Mouse (Mus musculus) forebrain, embryonic 11.5 days (tissue): ENCODE measurements around the gene Colgalt2. TPM values are rescaled to one million over a fixed set of nuclear protein-coding genes. Genes with fewer than 3 reads are reported as not detected.
"Not testable (repeated sequence)": the region's sequence is repeated elsewhere in the genome, so short reads cannot be mapped to it uniquely, and the experiment has no call there.

Source experiments
- ATAC-seq: fragments of 200-750 bp; cut with Nextera tagmentation; replicated peaks from 2 replicates; pipeline ENCODE4 v1.8.0; 2017; ENCODE audit warnings: moderate TSS enrichment; ENCODE audit not compliant: low FRiP score
- DNase-seq: peaks from one replicate; pipeline ENCODE4 v3.0.0-alpha.2; 2017; ENCODE audit warnings: low spot score
- H3K27ac ChIP-seq: fragments of 300-500 bp; sonication (generic); 2 replicates; pipeline ENCODE4 v1.5.1; 2014; ENCODE audit warnings: low read depth, low read length
- H3K27me3 ChIP-seq: fragments of 300-500 bp; sonication (generic); 2 replicates; pipeline ENCODE4 v1.6.1; 2014; ENCODE audit warnings: mild to moderate bottlenecking, low read length, mixed read lengths; ENCODE audit not compliant: control insufficient read depth, insufficient read depth
- H3K36me3 ChIP-seq: fragments of 300-500 bp; sonication (generic); 2 replicates; pipeline ENCODE4 v1.6.1; 2014; ENCODE audit warnings: mild to moderate bottlenecking, low read length, moderate library complexity, mixed read lengths; ENCODE audit not compliant: control insufficient read depth, insufficient read depth
- H3K4me1 ChIP-seq: fragments of 300-500 bp; sonication (generic); replicated peaks from 2 replicates; pipeline ENCODE4 v1.6.1; 2014; ENCODE audit warnings: low read length, mixed read lengths; ENCODE audit not compliant: control insufficient read depth, insufficient read depth
- H3K4me2 ChIP-seq: fragments of 300-500 bp; sonication (generic); 2 replicates; pipeline ENCODE4 v1.6.1; 2014; ENCODE audit warnings: low read depth, mild to moderate bottlenecking, low read length, moderate library complexity, mixed read lengths; ENCODE audit not compliant: severe bottlenecking
- H3K4me3 ChIP-seq: fragments of 300-500 bp; sonication (generic); 2 replicates; pipeline ENCODE4 v1.5.1; 2014; ENCODE audit warnings: low read depth, low read length
- H3K9ac ChIP-seq: fragments of 300-500 bp; sonication (generic); 2 replicates; pipeline ENCODE4 v1.6.1; 2014; ENCODE audit warnings: low read length
- H3K9me3 ChIP-seq: fragments of 300-500 bp; sonication (generic); 2 replicates; pipeline ENCODE4 v1.6.1; 2016; ENCODE audit warnings: low read length, mixed read lengths; ENCODE audit not compliant: control insufficient read depth
- WGBS: fragments of 180-500 bp; shearing (Covaris S2); extraction: QIAGEN DNeasy Blood & Tissue Kit; methylation state at CpG from one replicate; pipeline ENCODE4 v1.1.7; 2014; 5-methylcytosine and 5-hydroxymethylcytosine counted together
- polyA plus RNA-seq: library from polyadenylated mRNA; unstranded; fragments of >200 nt; fragmentation: Nextera tagmentation; extraction: Ambion mirVana; gene quantifications from 2 replicates; pipeline ENCODE4 v1.2.1, GENCODE M21; 2014

The Colgalt2 gene
- polyA plus RNA-seq, 1 experiment from 2014 or later, result 2.2 TPM

GRCm38 (mm10) chr1:152434166-152434565 is 34.5 kb downstream of the Colgalt2 start:
- no peak overlapping the region for H3K9ac ChIP-seq
- H3K4me2 ChIP-seq, result no peak overlapping the region
- ATAC-seq, result no peak
- no peak for DNase-seq
- no peaks in the 10 kb centered on the region for H3K36me3 ChIP-seq
- no peak overlapping the region for H3K4me3 ChIP-seq
- H3K9me3 ChIP-seq, result no peaks in the 10 kb centered on the region
- H3K27me3 ChIP-seq, result no peaks in the 10 kb centered on the region
- H3K4me1 ChIP-seq, result no peaks in the 10 kb centered on the region
- no peak overlapping the region for H3K27ac ChIP-seq
- 86% methylated on average over 4 of the region's 4 CpGs for WGBS

GRCm38 (mm10) chr1:152437518-152437917 is 37.9 kb downstream of the Colgalt2 start:
- not testable (repeated sequence) for ATAC-seq, H3K27me3 ChIP-seq, H3K4me1 ChIP-seq, H3K9ac ChIP-seq, H3K9me3 ChIP-seq, H3K4me2 ChIP-seq, H3K27ac ChIP-seq, H3K4me3 ChIP-seq, H3K36me3 ChIP-seq, DNase-seq
- 86% methylated on average over 16 of the region's 17 CpGs for WGBS

- no peak for ATAC-seq
- Histone ChIP-seq H3K36me3 (no peaks in the 10 kb centered on the region), H3K4me2 (no peak overlapping the region), H3K27me3 (no peaks in the 10 kb centered on the region), H3K27ac (no peak overlapping the region), H3K9me3 (no peaks in the 10 kb centered on the region), H3K4me1 (no peaks in the 10 kb centered on the region), H3K9ac (no peak overlapping the region), H3K4me3 (no peak overlapping the region)
- WGBS, result 82% methylated on average over 4 of the region's 4 CpGs
- no peak for DNase-seq
Measured at GRCm38 (mm10) chr1:152439408-152439807, 39.8 kb downstream of the Colgalt2 start.

GRCm38 (mm10) chr1:152439874-152440273 is 40.2 kb downstream of the Colgalt2 start:
- WGBS, result 89% methylated on average over 10 of the region's 10 CpGs
- DNase-seq, result no peak

GRCm38 (mm10) chr1:152444630-152445029 is 45.0 kb downstream of the Colgalt2 start:
- no peak overlapping the region for H3K4me2 ChIP-seq
- no peak overlapping the region for H3K4me3 ChIP-seq
- ATAC-seq, result no peak
- no peaks in the 10 kb centered on the region for H3K36me3 ChIP-seq
- no peak overlapping the region for H3K9ac ChIP-seq
- no peaks in the 10 kb centered on the region for H3K9me3 ChIP-seq
- no peaks in the 10 kb centered on the region for H3K4me1 ChIP-seq
- DNase-seq, result no peak
- no peak overlapping the region for H3K27ac ChIP-seq
- no peaks in the 10 kb centered on the region for H3K27me3 ChIP-seq
- 85% methylated on average over 7 of the region's 7 CpGs for WGBS

More at GRCm38 (mm10) chr1:152439874-152440273, 40.2 kb downstream of the Colgalt2 start:
- no peak for ATAC-seq
- H3K4me2 ChIP-seq, result no peak overlapping the region
- H3K27ac ChIP-seq, result no peak overlapping the region
- H3K36me3 ChIP-seq, result no peaks in the 10 kb centered on the region
- no peaks in the 10 kb centered on the region for H3K27me3 ChIP-seq
- H3K9ac ChIP-seq, result no peak overlapping the region
- H3K4me1 ChIP-seq, result no peaks in the 10 kb centered on the region
- no peaks in the 10 kb centered on the region for H3K9me3 ChIP-seq
- H3K4me3 ChIP-seq, result no peak overlapping the region

GRCm38 (mm10) chr1:152445925-152446324 is 46.3 kb downstream of the Colgalt2 start:
- Histone ChIP-seq H3K9me3 (no peaks in the 10 kb centered on the region), H3K4me3 (no peak overlapping the region), H3K4me1 (no peaks in the 10 kb centered on the region), H3K27me3 (no peaks in the 10 kb centered on the region), H3K27ac (no peak overlapping the region), H3K4me2 (no peak overlapping the region), H3K9ac (no peak overlapping the region), H3K36me3 (no peaks in the 10 kb centered on the region)
- no peak for DNase-seq
- WGBS, result 88% methylated on average over 6 of the region's 6 CpGs
- no peak for ATAC-seq

GRCm38 (mm10) chr1:152454536-152454935 is 54.9 kb downstream of the Colgalt2 start:
- Histone ChIP-seq H3K36me3 (no peaks in the 10 kb centered on the region), H3K9ac (no peak overlapping the region), H3K27me3 (no peaks in the 10 kb centered on the region), H3K27ac (no peak overlapping the region), H3K4me3 (no peak overlapping the region), H3K4me1 (no peaks in the 10 kb centered on the region), H3K4me2 (no peak overlapping the region), H3K9me3 (no peaks in the 10 kb centered on the region)
- WGBS, result 84% methylated on average over 5 of the region's 5 CpGs
- ATAC-seq (no peak), DNase-seq (no peak)

- Histone ChIP-seq H3K27me3 (no peaks in the 10 kb centered on the region), H3K27ac (no peak overlapping the region), H3K4me2 (no peak overlapping the region), H3K9me3 (no peaks in the 10 kb centered on the region), H3K36me3 (no peaks in the 10 kb centered on the region), H3K9ac (no peak overlapping the region), H3K4me1 (no peaks in the 10 kb centered on the region), H3K4me3 (no peak overlapping the region)
- no peak for ATAC-seq
- WGBS, result 67% methylated on average over 10 of the region's 10 CpGs
- no peak for DNase-seq
Measured at GRCm38 (mm10) chr1:152455275-152456243, 55.9 kb downstream of the Colgalt2 start.

GRCm38 (mm10) chr1:152456266-152456665 is 56.6 kb downstream of the Colgalt2 start:
- WGBS, result 80% methylated on average over 3 of the region's 3 CpGs
- no peaks in the 10 kb centered on the region for H3K4me1 ChIP-seq
- H3K36me3 ChIP-seq, result no peaks in the 10 kb centered on the region
- H3K4me2 ChIP-seq, result no peak overlapping the region
- no peaks in the 10 kb centered on the region for H3K9me3 ChIP-seq
- ATAC-seq (no peak), DNase-seq (no peak)
- no peak overlapping the region for H3K9ac ChIP-seq
- no peak overlapping the region for H3K27ac ChIP-seq
- no peaks in the 10 kb centered on the region for H3K27me3 ChIP-seq
- H3K4me3 ChIP-seq, result no peak overlapping the region
